Mouse (Mus musculus): ENCODE measurements at regions not wholly inside any gene's neighbourhood (a gene's known extent, or its start where the extent isn't known, plus 50 kb on each side); places are given as distances from the start of the nearest gene placed in this dataset.

DNA sequence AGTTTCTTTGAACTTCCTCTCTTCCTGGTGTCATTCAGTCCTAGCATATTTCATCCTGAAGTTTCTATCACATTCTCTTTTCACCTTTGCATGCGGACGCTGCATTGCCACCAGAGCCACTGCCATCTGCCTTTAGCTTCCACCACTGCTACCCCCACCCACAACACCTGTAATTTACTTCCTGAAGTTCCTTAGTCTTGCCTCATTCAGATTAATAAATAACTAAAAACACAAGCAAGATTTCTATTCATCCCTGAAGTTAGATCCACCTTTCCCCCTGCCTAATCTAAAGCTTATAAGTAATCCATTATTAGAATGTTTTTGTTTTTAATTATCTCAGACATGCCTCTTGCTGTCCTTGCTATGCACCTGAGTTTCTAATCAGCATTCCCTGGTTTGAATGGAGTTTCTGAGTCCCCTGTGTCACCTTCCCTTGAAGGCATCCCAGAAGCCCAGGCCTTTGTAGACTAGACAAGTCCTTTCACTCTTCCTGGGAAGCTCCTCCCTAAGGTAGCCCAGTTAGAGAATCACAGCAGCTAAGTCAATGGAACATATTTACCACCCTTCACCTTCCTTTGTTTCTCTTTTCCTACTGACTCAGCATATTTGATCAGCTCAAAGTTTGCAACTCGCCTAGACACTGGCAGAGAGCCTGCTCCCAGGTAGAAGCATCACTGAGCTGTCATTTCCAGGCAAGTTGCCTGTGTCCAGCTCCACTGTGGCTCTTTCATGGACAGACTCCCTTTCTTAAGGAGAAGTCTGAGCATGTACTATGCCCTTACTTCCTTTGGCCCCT lies 284.8 kb upstream of the Grik2 start:
- no peak for TF ChIP-seq CTCF (IDR thresholded peaks at IDR 0.05)
- DNase-seq (ENCODE audit: low read depth, low spot score) = no peak
- ChIA-PET POLR2A (no interaction called here), CTCF (interaction anchor here (0.6 kb wide), 1 partner anchor 23 kb away, joined by 3 read pairs; no protein-coding TSS in a partner anchor)
- no peaks in the 10 kb centered on the region for H3K27me3 ChIP-seq
- in situ Hi-C loops (cut with MboI; ENCODE audit: low pct_unique_long_range_greater_than_20kb) = no loop called here
- no peak for ATAC-seq

DNA sequence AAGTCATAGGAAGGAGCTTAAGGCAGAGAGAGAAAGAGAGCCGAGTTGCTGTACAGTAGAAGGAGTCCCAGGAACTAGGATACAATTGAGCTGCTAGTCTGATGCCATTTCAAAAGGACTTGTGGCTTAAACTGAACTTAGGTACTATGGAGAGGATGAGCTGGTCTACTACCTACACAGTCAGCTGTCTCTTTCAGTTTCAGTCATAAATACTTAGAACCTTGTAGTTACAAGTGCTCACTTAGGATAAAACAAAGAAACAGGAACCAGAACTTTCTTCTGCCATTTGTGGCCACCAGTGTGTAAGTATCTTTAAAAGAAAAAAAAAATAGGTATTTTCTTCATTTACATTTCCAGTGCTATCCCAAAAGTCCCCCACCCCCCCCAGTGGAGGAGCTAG lies 283.3 kb upstream of the Grik2 start:
- H3K27me3 ChIP-seq = no peaks in the 10 kb centered on the region
- no peak for TF ChIP-seq CTCF (IDR thresholded peaks at IDR 0.05)
- DNase-seq (ENCODE audit: low read depth, low spot score) (no peak), ATAC-seq (no peak)
- in situ Hi-C loops (cut with MboI; ENCODE audit: low pct_unique_long_range_greater_than_20kb) = no loop called here
- ChIA-PET CTCF (no interaction called here), POLR2A (no interaction called here)

DNA sequence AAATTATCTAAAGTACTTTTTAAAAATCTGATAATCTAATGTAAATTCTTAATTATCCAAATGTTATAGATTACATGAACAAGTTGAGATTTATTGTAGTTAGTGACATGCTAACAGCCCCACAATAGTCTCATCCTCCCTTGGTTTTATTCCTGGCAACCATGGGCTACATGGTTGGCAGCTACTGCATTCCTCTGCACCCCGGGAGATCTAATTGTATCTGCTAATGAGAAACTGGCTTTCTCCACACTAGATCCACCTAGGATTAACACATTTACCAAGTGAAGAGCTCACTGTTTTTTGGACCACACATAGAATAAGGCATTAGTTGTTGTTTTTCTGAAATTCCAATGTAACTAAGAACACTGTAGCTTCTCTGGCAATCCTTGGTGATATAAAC lies 274.8 kb upstream of the Grik2 start:
- DNase-seq (ENCODE audit: low read depth, low spot score) = no peak
- in situ Hi-C loops (cut with MboI; ENCODE audit: low pct_unique_long_range_greater_than_20kb) = no loop called here
- POLR2A ChIA-PET = no interaction called here
- no peaks in the 10 kb centered on the region for H3K27me3 ChIP-seq
- CTCF ChIA-PET = no interaction called here
- no peak for TF ChIP-seq CTCF (IDR thresholded peaks at IDR 0.05)
- ATAC-seq = no peak

DNA sequence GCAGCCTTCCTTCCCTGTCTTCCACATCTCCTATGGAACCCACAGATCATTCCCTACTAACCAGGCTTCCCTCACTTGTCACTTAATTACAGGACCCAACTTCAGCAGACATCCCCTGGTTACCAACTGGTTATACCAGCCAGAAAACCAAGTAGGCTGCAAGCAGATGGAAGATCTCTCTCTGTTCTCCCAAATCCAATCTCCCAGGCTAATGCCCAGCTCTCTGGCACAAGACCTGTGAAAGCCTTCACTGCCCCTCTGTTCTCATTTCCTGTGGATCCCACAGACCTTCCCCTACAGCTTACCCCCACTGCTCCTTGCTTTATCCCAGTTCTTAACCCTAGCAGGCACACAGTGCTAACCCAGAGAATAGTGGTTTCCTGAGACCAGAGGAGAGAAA lies 274.1 kb upstream of the Grik2 start:
- ATAC-seq = no peak
- in situ Hi-C loops (cut with MboI; ENCODE audit: low pct_unique_long_range_greater_than_20kb) = no loop called here

More for the DNA sequence above, 274.1 kb upstream of the Grik2 start:
- no peaks in the 10 kb centered on the region for H3K27me3 ChIP-seq
- ChIA-PET POLR2A (no interaction called here), CTCF (no interaction called here)
- TF ChIP-seq CTCF (IDR thresholded peaks at IDR 0.05) = no peak
- no peak for DNase-seq (ENCODE audit: low read depth, low spot score)
